Mouse (Mus musculus) liver, adult 2 months (tissue): ENCODE measurements at regions not wholly inside any gene's neighbourhood (a gene's known extent, or its start where the extent isn't known, plus 50 kb on each side); places are given as distances from the start of the nearest gene placed in this dataset.

Source experiments
- DNase-seq: peaks from one replicate; pipeline ENCODE4 v3.0.0-alpha.2; 2011; ENCODE audit warnings: low read depth, low spot score; ENCODE audit errors: extremely low read depth
- H3K27ac ChIP-seq: fragments of 200-500 bp; replicated peaks from 2 replicates; pipeline ENCODE4 v1.5.1; 2012; ENCODE audit warnings: low read depth, mild to moderate bottlenecking, control low read depth, inconsistent platforms, low read length; ENCODE audit not compliant: insufficient read depth
- H3K27me3 ChIP-seq: fragments of 200-500 bp; 2 replicates; pipeline ENCODE4 v1.6.1; 2012; ENCODE audit warnings: mild to moderate bottlenecking, moderate library complexity, low read length, inconsistent platforms; ENCODE audit not compliant: control insufficient read depth, insufficient read depth
- H3K36me3 ChIP-seq: fragments of 200-500 bp; 2 replicates; pipeline ENCODE4 v1.6.1; 2012; ENCODE audit warnings: low read length, inconsistent platforms; ENCODE audit not compliant: control insufficient read depth, insufficient read depth
- H3K4me1 ChIP-seq: fragments of 200-500 bp; 2 replicates; pipeline ENCODE4 v1.6.1; 2011; ENCODE audit warnings: low read length; ENCODE audit not compliant: control insufficient read depth, insufficient read depth
- H3K4me3 ChIP-seq: fragments of 200-500 bp; 2 replicates; pipeline ENCODE4 v1.5.1; 2011; ENCODE audit warnings: low read depth, mild to moderate bottlenecking, control low read depth, low read length, moderate library complexity; ENCODE audit not compliant: insufficient read depth
- H3K79me2 ChIP-seq: fragments of 200-500 bp; 2 replicates; pipeline ENCODE4 v1.6.1; 2012; ENCODE audit warnings: inconsistent platforms, mild to moderate bottlenecking, low read length, moderate library complexity; ENCODE audit not compliant: control insufficient read depth, insufficient read depth
- H3K9ac ChIP-seq: fragments of 200-500 bp; 2 replicates; pipeline ENCODE4 v1.6.1; 2012; ENCODE audit warnings: low read depth, mild to moderate bottlenecking, control low read depth, inconsistent platforms, low read length
- CTCF ChIP-seq: fragments of 200-500 bp; IDR thresholded peaks from 2 replicates; pipeline ENCODE4 v1.5.1; 2011; ENCODE audit warnings: low read depth, low read length, control low read depth
- POLR2A ChIP-seq: fragments of 200-500 bp; IDR thresholded peaks from 2 replicates; pipeline ENCODE4 v1.6.1; 2011; ENCODE audit warnings: low read length, control low read depth; ENCODE audit not compliant: insufficient read depth; ENCODE audit errors: extremely low read depth
- WGBS: fragments of 180-500 bp; shearing (Covaris S2); methylation state at CpG from one replicate; pipeline ENCODE4 v1.1.7; 2018; 5-methylcytosine and 5-hydroxymethylcytosine counted together

- H3K27me3 ChIP-seq = no peaks in the 10 kb centered on the region
- no peaks in the 10 kb centered on the region for H3K36me3 ChIP-seq
- no peak overlapping the region for H3K9ac ChIP-seq
- peak; percentile 90 for DNase-seq
- 16% methylated on average over 10 of the region's 10 CpGs for WGBS
- no peaks in the 10 kb centered on the region for H3K79me2 ChIP-seq
- H3K4me1 ChIP-seq = peaks cover 11% of the 10 kb centered on the region; the same call in 1 of the 2 replicates
- TF ChIP-seq CTCF = no peak
- TF ChIP-seq POLR2A = no peak
- no peak overlapping the region for H3K4me3 ChIP-seq
- peak overlapping the region; percentile 31 for H3K27ac ChIP-seq
These were observed 181.2 kb downstream of the Npr3 start for GRCm38 (mm10) chr15:11725620-11726530.

GRCm38 (mm10) chr15:11720645-11721044 lies 186.4 kb downstream of the Npr3 start:
- H3K4me3 ChIP-seq = no peak overlapping the region
- no peak overlapping the region for H3K9ac ChIP-seq
- TF ChIP-seq CTCF = no peak
- no peak for TF ChIP-seq POLR2A
- WGBS = 80% methylated on average over 4 of the region's 4 CpGs
- H3K79me2 ChIP-seq = no peaks in the 10 kb centered on the region
- no peak for DNase-seq
- H3K27me3 ChIP-seq = no peaks in the 10 kb centered on the region
- peaks cover 2% of the 10 kb centered on the region; the same call in 1 of the 2 replicates for H3K4me1 ChIP-seq
- no peak overlapping the region for H3K27ac ChIP-seq
- H3K36me3 ChIP-seq = no peaks in the 10 kb centered on the region

- no peaks in the 10 kb centered on the region; the same call in 1 of the 2 replicates for H3K4me1 ChIP-seq
- no peak for TF ChIP-seq CTCF
- no peak for TF ChIP-seq POLR2A
- no peaks in the 10 kb centered on the region for H3K27me3 ChIP-seq
- H3K4me3 ChIP-seq = no peak overlapping the region
- H3K79me2 ChIP-seq = no peaks in the 10 kb centered on the region
- H3K9ac ChIP-seq = no peak overlapping the region
- H3K27ac ChIP-seq = no peak overlapping the region
- no peaks in the 10 kb centered on the region for H3K36me3 ChIP-seq
- WGBS = 44% methylated on average over 11 of the region's 11 CpGs
- DNase-seq = peak; percentile 78
These were observed 190.8 kb downstream of the Npr3 start for GRCm38 (mm10) chr15:11716168-11716842.

- H3K27ac ChIP-seq = no peak overlapping the region
- TF ChIP-seq POLR2A (no peak), CTCF (no peak)
- H3K4me3 ChIP-seq = no peak overlapping the region
- H3K4me1 ChIP-seq = no peaks in the 10 kb centered on the region; the same call in 1 of the 2 replicates
- no peaks in the 10 kb centered on the region for H3K36me3 ChIP-seq
- DNase-seq = no peak
- no peaks in the 10 kb centered on the region for H3K27me3 ChIP-seq
- 87% methylated on average over 16 of the region's 16 CpGs for WGBS
- H3K79me2 ChIP-seq = no peaks in the 10 kb centered on the region
- no peak overlapping the region for H3K9ac ChIP-seq
These were observed 194.4 kb downstream of the Npr3 start for GRCm38 (mm10) chr15:11712481-11713274.

GRCm38 (mm10) chr15:11701246-11701645 lies 205.8 kb downstream of the Npr3 start:
- Histone ChIP-seq H3K79me2 (no peaks in the 10 kb centered on the region), H3K4me1 (no peaks in the 10 kb centered on the region), H3K27me3 (no peaks in the 10 kb centered on the region), H3K36me3 (no peaks in the 10 kb centered on the region), H3K4me3 (no peak overlapping the region), H3K9ac (no peak overlapping the region), H3K27ac (no peak overlapping the region)
- TF ChIP-seq POLR2A = no peak
- no peak for TF ChIP-seq CTCF
- WGBS = 88% methylated on average over 6 of the region's 6 CpGs
- DNase-seq = no peak
